Mouse (Mus musculus) midbrain, embryonic 16.5 days (tissue): Measurements from ENCODE around the gene Cd151. TPM values are rescaled to one million over a fixed set of nuclear protein-coding genes. Genes with fewer than 3 reads are reported as not detected.

Experiments
- ATAC-seq: fragments of 200-750 bp; cut with Nextera tagmentation; 2 replicates; pipeline ENCODE4 v1.8.0; 2017; ENCODE audit warnings: moderate TSS enrichment
- H3K27ac ChIP-seq: fragments of 300-500 bp; sonication (generic); 2 replicates; pipeline ENCODE4 v1.5.1; 2014; ENCODE audit warnings: mild to moderate bottlenecking, low read length, mixed read lengths
- H3K27me3 ChIP-seq: fragments of 300-500 bp; sonication (generic); 2 replicates; pipeline ENCODE4 v1.6.1; 2014; ENCODE audit warnings: low read depth, low read length, mixed read lengths; ENCODE audit not compliant: control insufficient read depth, insufficient read depth
- H3K36me3 ChIP-seq: fragments of 300-500 bp; sonication (generic); 2 replicates; pipeline ENCODE4 v1.6.1; 2014; ENCODE audit warnings: mild to moderate bottlenecking, low read length, moderate library complexity, mixed read lengths; ENCODE audit not compliant: control insufficient read depth, insufficient read depth
- H3K4me1 ChIP-seq: fragments of 300-500 bp; sonication (generic); 2 replicates; pipeline ENCODE4 v1.6.1; 2014; ENCODE audit warnings: mild to moderate bottlenecking, low read length, mixed read lengths; ENCODE audit not compliant: control insufficient read depth, insufficient read depth
- H3K4me2 ChIP-seq: fragments of 300-500 bp; sonication (generic); 2 replicates; pipeline ENCODE4 v1.6.1; 2014; ENCODE audit warnings: mild to moderate bottlenecking, low read length, mixed read lengths
- H3K4me3 ChIP-seq: fragments of 300-500 bp; sonication (generic); 2 replicates; pipeline ENCODE4 v1.5.1; 2014; ENCODE audit warnings: low read depth, mild to moderate bottlenecking, low read length, moderate library complexity, mixed read lengths
- H3K9ac ChIP-seq: fragments of 300-500 bp; sonication (generic); 2 replicates; pipeline ENCODE4 v1.6.1; 2014; ENCODE audit warnings: low read depth, low read length, mixed read lengths
- H3K9me3 ChIP-seq: fragments of 300-500 bp; sonication (generic); replicated peaks from 2 replicates; pipeline ENCODE4 v1.6.1; 2014; ENCODE audit warnings: mild to moderate bottlenecking, low read length, mixed read lengths; ENCODE audit not compliant: control insufficient read depth, poor library complexity, severe bottlenecking
- WGBS: fragments of 180-500 bp; shearing (Covaris S2); extraction: QIAGEN DNeasy Blood & Tissue Kit; methylation state at CpG from one replicate; pipeline ENCODE4 v1.1.7; 2014; 5-methylcytosine and 5-hydroxymethylcytosine counted together
- polyA plus RNA-seq: library from polyadenylated mRNA; unstranded; fragments of >200 nt; fragmentation: Nextera tagmentation; extraction: Ambion mirVana; gene quantifications from 2 replicates; pipeline ENCODE4 v1.2.1, GENCODE M21; 2015

The Cd151 gene
- polyA plus RNA-seq = 17.1 and 17.5 TPM in 2 replicates

- Histone ChIP-seq H3K9me3 (no peaks in the 10 kb centered on the region), H3K4me1 (peaks cover 33% of the 10 kb centered on the region), H3K4me3 (peak within 1 kb of the TSS; percentile 56), H3K36me3 (peaks cover 8% of the 10 kb centered on the region), H3K27ac (peak within 1 kb of the TSS; percentile 82), H3K9ac (peak within 1 kb of the TSS; percentile 86), H3K4me2 (peak within 1 kb of the TSS; percentile 66), H3K27me3 (peaks cover 45% of the 10 kb centered on the region)
- WGBS = under 1% methylated on average over 52 of the region's 52 CpGs
- peak; percentile 56 for ATAC-seq
Measured at GRCm38 (mm10) chr7:141467230-141468030, at the start of gene Cd151. Cd151 (plus strand) TSS chr7:141467392.

GRCm38 (mm10) chr7:141417731-141418681 lies 49.2 kb upstream of the Cd151 start:
- WGBS = 70% methylated on average over 8 of the region's 8 CpGs
- Histone ChIP-seq H3K4me1 (peaks cover 5% of the 10 kb centered on the region), H3K9me3 (no peaks in the 10 kb centered on the region), H3K36me3 (no peaks in the 10 kb centered on the region), H3K4me2 (no peak overlapping the region), H3K27me3 (no peaks in the 10 kb centered on the region; the same call in 1 of the 2 replicates), H3K9ac (no peak overlapping the region), H3K27ac (no peak overlapping the region), H3K4me3 (no peak overlapping the region)
- no peak for ATAC-seq

- ATAC-seq = no peak
- no peak overlapping the region for H3K9ac ChIP-seq
- H3K27ac ChIP-seq = no peak overlapping the region
- 80% methylated on average over 7 of the region's 7 CpGs for WGBS
- H3K4me3 ChIP-seq = no peak overlapping the region
- no peaks in the 10 kb centered on the region for H3K36me3 ChIP-seq
- H3K27me3 ChIP-seq = no peaks in the 10 kb centered on the region; the same call in 1 of the 2 replicates
- H3K4me2 ChIP-seq = no peak overlapping the region
- peaks cover 2% of the 10 kb centered on the region; the same call in 1 of the 2 replicates for H3K4me1 ChIP-seq
- no peaks in the 10 kb centered on the region for H3K9me3 ChIP-seq
Measured at GRCm38 (mm10) chr7:141418970-141419369, 48.2 kb upstream of the Cd151 start.

- H3K27me3 ChIP-seq = no peaks in the 10 kb centered on the region; the same call in 1 of the 2 replicates
- no peak overlapping the region for H3K27ac ChIP-seq
- H3K36me3 ChIP-seq = no peaks in the 10 kb centered on the region
- no peaks in the 10 kb centered on the region for H3K9me3 ChIP-seq
- H3K4me1 ChIP-seq = no peaks in the 10 kb centered on the region
- WGBS = 85% methylated on average over 9 of the region's 9 CpGs
- ATAC-seq = no peak
- H3K4me3 ChIP-seq = no peak overlapping the region
- no peak overlapping the region for H3K4me2 ChIP-seq
- no peak overlapping the region for H3K9ac ChIP-seq
Measured at GRCm38 (mm10) chr7:141420030-141420702, 47.0 kb upstream of the Cd151 start.

- Histone ChIP-seq H3K4me1 (peaks cover 8% of the 10 kb centered on the region), H3K4me2 (no peak overlapping the region), H3K4me3 (no peak overlapping the region), H3K36me3 (peaks cover 14% of the 10 kb centered on the region), H3K9me3 (no peaks in the 10 kb centered on the region), H3K9ac (no peak overlapping the region), H3K27me3 (no peaks in the 10 kb centered on the region; the same call in 1 of the 2 replicates), H3K27ac (no peak overlapping the region)
- no peak for ATAC-seq
- 70% methylated on average over 4 of the region's 4 CpGs for WGBS
Measured at GRCm38 (mm10) chr7:141423811-141424210, 43.4 kb upstream of the Cd151 start.

- no peak overlapping the region for H3K4me3 ChIP-seq
- 90% methylated on average over 12 of the region's 12 CpGs for WGBS
- ATAC-seq = no peak
- H3K4me1 ChIP-seq = peaks cover 13% of the 10 kb centered on the region
- no peak overlapping the region for H3K9ac ChIP-seq
- H3K27ac ChIP-seq = no peak overlapping the region
- no peak overlapping the region for H3K4me2 ChIP-seq
- H3K9me3 ChIP-seq = no peaks in the 10 kb centered on the region
- peaks cover 32% of the 10 kb centered on the region for H3K36me3 ChIP-seq
- no peaks in the 10 kb centered on the region; the same call in 1 of the 2 replicates for H3K27me3 ChIP-seq
Measured at GRCm38 (mm10) chr7:141426948-141427730, 40.1 kb upstream of the Cd151 start.

- Histone ChIP-seq H3K4me2 (peak overlapping the region; percentile 76), H3K27ac (peak overlapping the region; percentile 78), H3K36me3 (peaks cover 40% of the 10 kb centered on the region), H3K9me3 (no peaks in the 10 kb centered on the region), H3K27me3 (no peaks in the 10 kb centered on the region), H3K9ac (peak overlapping the region; percentile 86), H3K4me3 (peak overlapping the region; percentile 55), H3K4me1 (peaks cover 24% of the 10 kb centered on the region)
- no peak for ATAC-seq
- 59% methylated on average over 5 of the region's 5 CpGs for WGBS
Measured at GRCm38 (mm10) chr7:141428701-141429100, 38.5 kb upstream of the Cd151 start.

GRCm38 (mm10) chr7:141429310-141429709 lies 37.9 kb upstream of the Cd151 start, which contains the start of gene Cend1:
Cend1 (minus strand) TSS chr7:141429491.
- Histone ChIP-seq H3K27ac (peak within 1 kb of the TSS; percentile 78), H3K9ac (peak within 1 kb of the TSS; percentile 86), H3K27me3 (no peaks in the 10 kb centered on the region), H3K36me3 (peaks cover 41% of the 10 kb centered on the region), H3K4me2 (peak within 1 kb of the TSS; percentile 76), H3K4me3 (peak within 1 kb of the TSS; percentile 55), H3K4me1 (peaks cover 30% of the 10 kb centered on the region), H3K9me3 (no peaks in the 10 kb centered on the region)
- peak; percentile 79 for ATAC-seq
- 3% methylated on average over 19 of the region's 19 CpGs for WGBS
